ENCODE assay signal across 24 mouse cellular contexts in genomic region chr10:128442718-128443117, GRCm38 (mm10). TPM values are rescaled to one million over a fixed set of nuclear protein-coding genes. Genes with fewer than 3 reads are reported as not detected.
A peak's percentile ranks its signal among the peaks of the same experiment; 100 is the strongest.
DNase-seq lines count a peak whose midpoint lies in the region; ATAC-seq lines count a peak whose summit lies in the region.
"Had no signal": no experiment of that assay in that cellular context is flagged by ENCODE, and none has a peak within 500 bp of the region (broad histone marks: within the 10 kb centered on the region; RNA-seq: fewer than 3 reads in every experiment).

No protein-coding gene starts in this region.

- no peak overlapping the region for H3K9ac ChIP-seq in kidney, embryonic 15.5 days
- H3K9ac ChIP-seq: embryonic facial prominence, embryonic 13.5 days; forebrain, embryonic 13.5 days; forebrain, embryonic 15.5 days; forebrain, postnatal 0 days had no signal

- no peak for ATAC-seq in kidney, embryonic 15.5 days (replicated peaks; ENCODE audit: low FRiP score)
- ATAC-seq: forebrain, embryonic 13.5 days; forebrain, embryonic 15.5 days; forebrain, postnatal 0 days had no signal

- 90% methylated on average over 1 of the region's 1 CpGs for WGBS in kidney, embryonic 15.5 days

- no peaks in the 10 kb centered on the region for H3K27me3 ChIP-seq in kidney, embryonic 15.5 days
- H3K27me3 ChIP-seq: embryonic facial prominence, embryonic 13.5 days; forebrain, embryonic 13.5 days; forebrain, embryonic 15.5 days had no signal

- no peak overlapping the region for H3K4me2 ChIP-seq in kidney, embryonic 15.5 days
- H3K4me2 ChIP-seq: embryonic facial prominence, embryonic 13.5 days; forebrain, embryonic 13.5 days; forebrain, embryonic 15.5 days had no signal

- H3K27ac ChIP-seq in kidney, embryonic 15.5 days: 0 out of 2 replicates have a peak overlapping the region, but pooled peaks have one; percentile 9
- H3K27ac ChIP-seq: embryonic facial prominence, embryonic 13.5 days; forebrain, embryonic 13.5 days; forebrain, embryonic 15.5 days had no signal

- no peaks in the 10 kb centered on the region for H3K9me3 ChIP-seq in kidney, embryonic 15.5 days (replicated peaks)
- H3K9me3 ChIP-seq: embryonic facial prominence, embryonic 13.5 days; forebrain, embryonic 13.5 days; forebrain, embryonic 15.5 days had no signal

- no peak for DNase-seq in kidney, adult 18-20 months
- peak; percentile 17 for DNase-seq in urinary bladder, postnatal 14 days (ENCODE audit: low spot score)
- no peak for DNase-seq in urinary bladder, postnatal 10 days (ENCODE audit: low spot score)
- DNase-seq in NIH3T3 (ENCODE audit: low read depth): peak; percentile 25
- DNase-seq in fat pad, adult 2 months (ENCODE audit: extremely low read depth, low read depth, low spot score): peak; percentile 71
- DNase-seq in layer of hippocampus, postnatal 36 days: no peak
- DNase-seq in thymus, postnatal 4 days: no peak
- DNase-seq: adrenal gland, adult 2 months; adrenal gland, postnatal 10 days; adrenal gland, postnatal 25 days; cerebellum, adult 11 months; cerebellum, adult 2 months; cerebellum, adult 9-10 months; cerebellum, postnatal 10 days; cerebellum, postnatal 25 days; forebrain, postnatal 0 days had no signal

- H3K4me1 ChIP-seq in kidney, embryonic 15.5 days: peaks cover 36% of the 10 kb centered on the region
- H3K4me1 ChIP-seq: embryonic facial prominence, embryonic 13.5 days; forebrain, embryonic 13.5 days; forebrain, embryonic 15.5 days had no signal

- H3K36me3 ChIP-seq in kidney, embryonic 15.5 days: peaks cover 46% of the 10 kb centered on the region

- H3K4me3 ChIP-seq in kidney, embryonic 15.5 days (replicated peaks): no peak overlapping the region
- H3K4me3 ChIP-seq: embryonic facial prominence, embryonic 13.5 days; erythroblast, embryonic 14.5 days; forebrain, embryonic 13.5 days; forebrain, embryonic 15.5 days had no signal

RNA-seq across cellular contexts. Expression of gene Smarcc2, which starts 16.3 kb away (rescaled TPM):
- 75.9 and 77.2 TPM in 2 replicates for polyA plus RNA-seq in kidney, embryonic 15.5 days (2015; fragmentation: Nextera tagmentation; extraction: Ambion mirVana)
- 100 to 1,000 TPM; 226 to 234 TPM for total RNA-seq in layer of hippocampus, postnatal 36 days (2021)

RNA-seq across cellular contexts. Expression of gene Rnf41, which starts 31.3 kb away (rescaled TPM):
- polyA plus RNA-seq in kidney, embryonic 15.5 days (2015; fragmentation: Nextera tagmentation; extraction: Ambion mirVana): 45.1 and 45.9 TPM in 2 replicates
- 10 to 100 TPM; 74.4 to 76.3 TPM for total RNA-seq in layer of hippocampus, postnatal 36 days (2021)

RNA-seq across cellular contexts. Expression of gene Nabp2, which starts 31.4 kb away (rescaled TPM):
- 82.8 and 92.6 TPM in 2 replicates for polyA plus RNA-seq in kidney, embryonic 15.5 days (2015; fragmentation: Nextera tagmentation; extraction: Ambion mirVana)
- total RNA-seq in layer of hippocampus, postnatal 36 days (2021): 10 to 100 TPM; 91.6 to 92.0 TPM

RNA-seq across cellular contexts. Expression of gene Slc39a5, which starts 41.7 kb away (rescaled TPM):
- polyA plus RNA-seq in kidney, embryonic 15.5 days (2015; fragmentation: Nextera tagmentation; extraction: Ambion mirVana): 41.5 and 47.1 TPM in 2 replicates
- not detected for total RNA-seq in layer of hippocampus, postnatal 36 days (2021)
- total RNA-seq: adrenal gland, adult 2 months; adrenal gland, postnatal 25 days had no signal
- polyA plus RNA-seq: adrenal gland, adult 2 months; C2C12; cerebellum, adult 2 months; embryonic facial prominence, embryonic 11.5 days; forebrain, embryonic 11.5 days; forebrain, embryonic 13.5 days had no signal

RNA-seq across cellular contexts. Expression of gene Myl6, which starts 51.2 kb away (rescaled TPM):
- polyA plus RNA-seq in kidney, embryonic 15.5 days (2015; fragmentation: Nextera tagmentation; extraction: Ambion mirVana): 1,170 and 1,259 TPM in 2 replicates
- total RNA-seq in layer of hippocampus, postnatal 36 days (2021): 100 to 1,000 TPM; 520 to 569 TPM

Comparison
In these comparisons a context has a peak if more than half of its experiments do, and no peak if none do; other contexts are left out.
1. DNase-seq: peak in urinary bladder, postnatal 14 days (single experiment), NIH3T3 (single experiment) and fat pad, adult 2 months (single experiment); none in kidney, adult 18-20 months (single experiment), urinary bladder, postnatal 10 days (single experiment), layer of hippocampus, postnatal 36 days (0 of 2) and thymus, postnatal 4 days (single experiment).